Mouse (Mus musculus) neural tube, embryonic 11.5 days (tissue): ENCODE measurements around the gene Adamtsl5. TPM values are rescaled to one million over a fixed set of nuclear protein-coding genes. Genes with fewer than 3 reads are reported as not detected.

Source experiments
- ATAC-seq: fragments of 200-750 bp; cut with Nextera tagmentation; 2 replicates; pipeline ENCODE4 v1.8.0; 2017; ENCODE audit warnings: moderate number of reproducible peaks, mild to moderate bottlenecking, moderate TSS enrichment, moderate library complexity; ENCODE audit not compliant: insufficient read depth, low FRiP score, low TSS enrichment
- DNase-seq: peaks from one replicate; pipeline ENCODE4 v3.0.0-alpha.2; 2015; ENCODE audit warnings: low spot score
- H3K27ac ChIP-seq: fragments of 300-500 bp; sonication (generic); 2 replicates; pipeline ENCODE4 v1.5.1; 2014; ENCODE audit warnings: low read depth, mild to moderate bottlenecking, low read length
- H3K27me3 ChIP-seq: fragments of 300-500 bp; sonication (generic); 2 replicates; pipeline ENCODE4 v1.6.1; 2014; ENCODE audit warnings: mild to moderate bottlenecking, low read length, mixed read lengths; ENCODE audit not compliant: control insufficient read depth, insufficient read depth
- H3K36me3 ChIP-seq: fragments of 300-500 bp; sonication (generic); 2 replicates; pipeline ENCODE4 v1.6.1; 2014; ENCODE audit warnings: mild to moderate bottlenecking, low read length, moderate library complexity, mixed read lengths; ENCODE audit not compliant: control insufficient read depth, insufficient read depth
- H3K4me1 ChIP-seq: fragments of 300-500 bp; sonication (generic); 2 replicates; pipeline ENCODE4 v1.6.1; 2014; ENCODE audit warnings: low read length, mixed read lengths; ENCODE audit not compliant: control insufficient read depth, insufficient read depth
- H3K4me2 ChIP-seq: fragments of 300-500 bp; sonication (generic); 2 replicates; pipeline ENCODE4 v1.6.1; 2014; ENCODE audit warnings: low read depth, mild to moderate bottlenecking, moderate library complexity
- H3K4me3 ChIP-seq: fragments of 300-500 bp; sonication (generic); 2 replicates; pipeline ENCODE4 v1.5.1; 2014; ENCODE audit warnings: low read depth, low read length
- H3K9ac ChIP-seq: fragments of 300-500 bp; sonication (generic); 2 replicates; pipeline ENCODE4 v1.6.1; 2014; ENCODE audit warnings: mild to moderate bottlenecking, low read length
- H3K9me3 ChIP-seq: fragments of 300-500 bp; sonication (generic); 2 replicates; pipeline ENCODE4 v1.6.1; 2016; ENCODE audit warnings: low read length; ENCODE audit not compliant: control insufficient read depth
- WGBS: fragments of 180-500 bp; shearing (Covaris S2); extraction: QIAGEN DNeasy Blood & Tissue Kit; methylation state at CpG from one replicate; pipeline ENCODE4 v1.1.7; 2014; 5-methylcytosine and 5-hydroxymethylcytosine counted together
- polyA plus RNA-seq: library from polyadenylated mRNA; unstranded; fragments of >200 nt; fragmentation: Nextera tagmentation; extraction: Ambion mirVana; gene quantifications from 2 replicates; pipeline ENCODE4 v1.2.1, GENCODE M21; 2014

Adamtsl5 gene
- polyA plus RNA-seq, 1 experiment from 2014 or later: 0.17 TPM

- 52% methylated on average over 18 of the region's 20 CpGs for WGBS
Observed at GRCm38 (mm10) chr10:80313627-80314201, 34.5 kb downstream of the Adamtsl5 start.

GRCm38 (mm10) chr10:80312586-80313504, 35.4 kb downstream of the Adamtsl5 start:
- Histone ChIP-seq H3K4me2 (no peak overlapping the region), H3K4me1 (peaks cover 3% of the 10 kb centered on the region), H3K36me3 (peaks cover 14% of the 10 kb centered on the region), H3K9ac (no peak overlapping the region), H3K27me3 (peaks cover 43% of the 10 kb centered on the region), H3K9me3 (no peaks in the 10 kb centered on the region), H3K4me3 (no peak overlapping the region), H3K27ac (no peak overlapping the region)
- DNase-seq: no peak
- 68% methylated on average over 54 of the region's 54 CpGs for WGBS
- no peak for ATAC-seq

More at GRCm38 (mm10) chr10:80313627-80314201, 34.5 kb downstream of the Adamtsl5 start:
- Histone ChIP-seq H3K4me3 (no peak overlapping the region), H3K4me2 (no peak overlapping the region), H3K4me1 (peaks cover 3% of the 10 kb centered on the region), H3K27me3 (peaks cover 43% of the 10 kb centered on the region), H3K27ac (no peak overlapping the region), H3K36me3 (peaks cover 9% of the 10 kb centered on the region), H3K9me3 (no peaks in the 10 kb centered on the region), H3K9ac (no peak overlapping the region; the same call in 1 of the 2 replicates)
- DNase-seq (no peak), ATAC-seq (no peak)

- Histone ChIP-seq H3K27me3 (peaks cover 40% of the 10 kb centered on the region), H3K9ac (no peak overlapping the region), H3K27ac (no peak overlapping the region), H3K36me3 (peaks cover 19% of the 10 kb centered on the region), H3K4me3 (no peak overlapping the region), H3K4me2 (no peak overlapping the region), H3K9me3 (no peaks in the 10 kb centered on the region), H3K4me1 (peaks cover 3% of the 10 kb centered on the region; the same call in 1 of the 2 replicates)
- 82% methylated on average over 16 of the region's 16 CpGs for whole genome bisulfite sequencing
- DNase-seq: no peak
- no peak for ATAC-seq
Observed at GRCm38 (mm10) chr10:80311560-80311959, 36.7 kb downstream of the Adamtsl5 start.

- H3K27me3 ChIP-seq: peaks cover 9% of the 10 kb centered on the region
- H3K4me3 ChIP-seq: peak overlapping the region; percentile 8; the same call in 1 of the 2 replicates
- no peak overlapping the region for H3K9ac ChIP-seq
- no peak for DNase-seq
- no peaks in the 10 kb centered on the region for H3K9me3 ChIP-seq
- peaks cover 26% of the 10 kb centered on the region for H3K36me3 ChIP-seq
- H3K27ac ChIP-seq: no peak overlapping the region
- no peak for ATAC-seq
- peak overlapping the region; percentile 26; the same call in 1 of the 2 replicates for H3K4me2 ChIP-seq
- WGBS: 10% methylated on average over 25 of the region's 25 CpGs
- peaks cover 8% of the 10 kb centered on the region for H3K4me1 ChIP-seq
Observed at GRCm38 (mm10) chr10:80304862-80305261, 43.4 kb downstream of the Adamtsl5 start.

GRCm38 (mm10) chr10:80304458-80304857, 43.8 kb downstream of the Adamtsl5 start:
- H3K9me3 ChIP-seq: no peaks in the 10 kb centered on the region
- H3K36me3 ChIP-seq: peaks cover 26% of the 10 kb centered on the region
- 18% methylated on average over 12 of the region's 12 CpGs for WGBS
- H3K27ac ChIP-seq: no peak overlapping the region
- H3K4me3 ChIP-seq: peak overlapping the region; percentile 8; the same call in 1 of the 2 replicates
- peaks cover 12% of the 10 kb centered on the region for H3K4me1 ChIP-seq
- H3K4me2 ChIP-seq: peak overlapping the region; percentile 26; the same call in 1 of the 2 replicates
- no peak overlapping the region for H3K9ac ChIP-seq
- ATAC-seq (no peak), DNase-seq (no peak)
- peaks cover 12% of the 10 kb centered on the region for H3K27me3 ChIP-seq

GRCm38 (mm10) chr10:80302471-80302881, 45.7 kb downstream of the Adamtsl5 start:
- 12% methylated on average over 9 of the region's 9 CpGs for WGBS
- H3K4me1 ChIP-seq: peaks cover 16% of the 10 kb centered on the region

GRCm38 (mm10) chr10:80302082-80302355, 46.2 kb downstream of the Adamtsl5 start:
- Histone ChIP-seq H3K9ac (peak overlapping the region; percentile 94), H3K4me1 (peaks cover 17% of the 10 kb centered on the region), H3K36me3 (peaks cover 12% of the 10 kb centered on the region), H3K9me3 (no peaks in the 10 kb centered on the region), H3K4me2 (peak overlapping the region; percentile 73), H3K27ac (no peak overlapping the region), H3K4me3 (peak overlapping the region; percentile 61), H3K27me3 (peaks cover 20% of the 10 kb centered on the region)
- no peak for DNase-seq
- WGBS: 69% methylated on average over 5 of the region's 5 CpGs
- ATAC-seq: no peak

More at GRCm38 (mm10) chr10:80302471-80302881, 45.7 kb downstream of the Adamtsl5 start:
- Histone ChIP-seq H3K36me3 (peaks cover 15% of the 10 kb centered on the region), H3K27ac (no peak overlapping the region), H3K9me3 (no peaks in the 10 kb centered on the region), H3K4me2 (peak overlapping the region; percentile 73), H3K9ac (peak overlapping the region; percentile 94), H3K4me3 (peak overlapping the region; percentile 61), H3K27me3 (peaks cover 20% of the 10 kb centered on the region)
- DNase-seq: peak; percentile 16
- ATAC-seq: no peak

GRCm38 (mm10) chr10:80301256-80302081, 46.7 kb downstream of the Adamtsl5 start:
- H3K36me3 ChIP-seq: peaks cover 12% of the 10 kb centered on the region
- peak overlapping the region; percentile 92 for H3K27ac ChIP-seq
- 77% methylated on average over 10 of the region's 10 CpGs for WGBS
- no peak for ATAC-seq
- peak overlapping the region; percentile 73 for H3K4me2 ChIP-seq
- DNase-seq: no peak
- peak overlapping the region; percentile 94 for H3K9ac ChIP-seq
- peaks cover 20% of the 10 kb centered on the region for H3K27me3 ChIP-seq
- H3K4me1 ChIP-seq: peaks cover 22% of the 10 kb centered on the region
- peak overlapping the region; percentile 61 for H3K4me3 ChIP-seq
- no peaks in the 10 kb centered on the region for H3K9me3 ChIP-seq
